Mouse (Mus musculus) heart, embryonic 13.5 days (tissue): Measurements from ENCODE around the gene Col1a2. TPM values are rescaled to one million over a fixed set of nuclear protein-coding genes. Genes with fewer than 3 reads are reported as not detected.

Experiments
- ATAC-seq: fragments of 200-750 bp; cut with Nextera tagmentation; 2 replicates; pipeline ENCODE4 v1.8.0; 2017; ENCODE audit warnings: moderate TSS enrichment; ENCODE audit not compliant: insufficient number of reproducible peaks, low FRiP score, low TSS enrichment; ENCODE audit errors: extremely low read depth
- H3K27ac ChIP-seq: fragments of 300-500 bp; sonication (generic); replicated peaks from 2 replicates; pipeline ENCODE4 v1.5.1; 2015; ENCODE audit warnings: moderate library complexity, mild to moderate bottlenecking, inconsistent platforms
- H3K27me3 ChIP-seq: fragments of 300-500 bp; sonication (generic); replicated peaks from 2 replicates; pipeline ENCODE4 v1.6.1; 2015; ENCODE audit warnings: mild to moderate bottlenecking, inconsistent platforms
- H3K36me3 ChIP-seq: fragments of 300-500 bp; sonication (generic); 2 replicates; pipeline ENCODE4 v1.6.1; 2015; ENCODE audit warnings: mild to moderate bottlenecking, inconsistent platforms
- H3K4me1 ChIP-seq: fragments of 300-500 bp; sonication (generic); 2 replicates; pipeline ENCODE4 v1.6.1; 2015; ENCODE audit warnings: inconsistent platforms
- H3K4me2 ChIP-seq: fragments of 300-500 bp; sonication (generic); 2 replicates; pipeline ENCODE4 v1.6.1; 2015; ENCODE audit warnings: inconsistent platforms, mild to moderate bottlenecking, moderate library complexity
- H3K4me3 ChIP-seq: fragments of 300-500 bp; sonication (generic); 2 replicates; pipeline ENCODE4 v1.5.1; 2015; ENCODE audit warnings: moderate library complexity, mild to moderate bottlenecking, inconsistent platforms
- H3K9ac ChIP-seq: fragments of 300-500 bp; sonication (generic); 2 replicates; pipeline ENCODE4 v1.6.1; 2015; ENCODE audit warnings: inconsistent platforms, mild to moderate bottlenecking, moderate library complexity
- H3K9me3 ChIP-seq: fragments of 300-500 bp; sonication (generic); 2 replicates; pipeline ENCODE4 v1.6.1; 2016; ENCODE audit warnings: inconsistent platforms
- WGBS: fragments of 180-500 bp; shearing (Covaris S2); methylation state at CpG from one replicate; pipeline ENCODE4 v1.1.7; 2015; ENCODE audit warnings: mixed read lengths; 5-methylcytosine and 5-hydroxymethylcytosine counted together
- polyA plus RNA-seq: library from polyadenylated mRNA; unstranded; fragments of >200 nt; fragmentation: Nextera tagmentation; extraction: Ambion mirVana; gene quantifications from 2 replicates; pipeline ENCODE4 v1.2.1, GENCODE M21; 2015

Gene Col1a2
- polyA plus RNA-seq, 1 experiment from 2014 or later, result 328 TPM

GRCm38 (mm10) chr6:4555366-4555765 lies 50.8 kb downstream of the Col1a2 start:
- Histone ChIP-seq H3K4me2 (no peak overlapping the region), H3K4me3 (no peak overlapping the region), H3K27ac (no peak overlapping the region), H3K9ac (no peak overlapping the region), H3K9me3 (no peaks in the 10 kb centered on the region), H3K4me1 (peaks cover 7% of the 10 kb centered on the region), H3K27me3 (no peaks in the 10 kb centered on the region), H3K36me3 (no peaks in the 10 kb centered on the region)
- ATAC-seq, result no peak
- WGBS, result 76% methylated on average over 6 of the region's 6 CpGs

- H3K27ac ChIP-seq, result no peak overlapping the region
- no peaks in the 10 kb centered on the region for H3K36me3 ChIP-seq
- no peaks in the 10 kb centered on the region for H3K9me3 ChIP-seq
- peaks cover 16% of the 10 kb centered on the region for H3K4me1 ChIP-seq
- WGBS, result 73% methylated on average over 8 of the region's 8 CpGs
- no peak overlapping the region for H3K4me2 ChIP-seq
- no peak overlapping the region for H3K4me3 ChIP-seq
- no peaks in the 10 kb centered on the region for H3K27me3 ChIP-seq
- no peak overlapping the region for H3K9ac ChIP-seq
- ATAC-seq, result no peak
These were observed 52.5 kb downstream of the Col1a2 start for GRCm38 (mm10) chr6:4557086-4557485.

- H3K9ac ChIP-seq, result no peak overlapping the region
- no peaks in the 10 kb centered on the region for H3K9me3 ChIP-seq
- ATAC-seq, result no peak
- no peak overlapping the region for H3K4me3 ChIP-seq
- H3K27me3 ChIP-seq, result no peaks in the 10 kb centered on the region
- H3K27ac ChIP-seq, result no peak overlapping the region
- WGBS, result 7% methylated on average over 7 of the region's 7 CpGs
- H3K4me2 ChIP-seq, result peak overlapping the region; percentile 52
- no peaks in the 10 kb centered on the region for H3K36me3 ChIP-seq
- H3K4me1 ChIP-seq, result peaks cover 19% of the 10 kb centered on the region
These were observed 53.1 kb downstream of the Col1a2 start for GRCm38 (mm10) chr6:4557678-4558077.

DNA sequence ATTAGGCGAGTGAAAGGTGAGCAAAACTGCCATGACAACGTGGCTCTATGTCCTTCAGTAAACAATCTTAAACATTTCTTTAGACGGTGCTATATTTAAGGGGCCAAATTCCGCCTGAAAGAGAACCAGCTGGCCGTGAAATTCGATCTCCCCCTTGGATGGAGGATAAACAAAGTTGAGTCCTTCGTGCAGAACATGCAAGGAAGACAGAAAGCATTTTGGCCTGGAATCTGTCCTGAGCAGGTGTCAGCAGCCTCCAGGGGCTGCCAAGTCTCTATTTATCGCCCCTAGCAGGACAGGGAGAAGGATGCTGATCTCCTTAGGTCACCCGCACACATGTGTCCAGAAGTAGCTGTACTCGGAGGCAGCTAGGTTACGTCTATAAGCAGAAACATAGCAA lies 56.5 kb downstream of the Col1a2 start:
- Histone ChIP-seq H3K36me3 (no peaks in the 10 kb centered on the region), H3K4me3 (no peak overlapping the region), H3K27me3 (no peaks in the 10 kb centered on the region), H3K9me3 (no peaks in the 10 kb centered on the region), H3K4me1 (peaks cover 19% of the 10 kb centered on the region), H3K27ac (peak overlapping the region; percentile 30; the same call in 1 of the 2 replicates), H3K9ac (peak overlapping the region; percentile 17; the same call in 1 of the 2 replicates), H3K4me2 (peak overlapping the region; percentile 43)
- no peak for ATAC-seq
- 14% methylated on average over 11 of the region's 11 CpGs for WGBS

GRCm38 (mm10) chr6:4561621-4562020 lies 57.0 kb downstream of the Col1a2 start:
- peak overlapping the region; percentile 43 for H3K4me2 ChIP-seq

GRCm38 (mm10) chr6:4562401-4562800 lies 57.8 kb downstream of the Col1a2 start:
- no peak for ATAC-seq
- peaks cover 19% of the 10 kb centered on the region for H3K4me1 ChIP-seq
- no peak overlapping the region for H3K4me3 ChIP-seq
- no peak overlapping the region for H3K9ac ChIP-seq
- 35% methylated on average over 1 of the region's 1 CpGs for WGBS
- no peak overlapping the region for H3K4me2 ChIP-seq
- no peaks in the 10 kb centered on the region for H3K27me3 ChIP-seq
- H3K9me3 ChIP-seq, result no peaks in the 10 kb centered on the region
- H3K27ac ChIP-seq, result no peak overlapping the region
- no peaks in the 10 kb centered on the region for H3K36me3 ChIP-seq

More at GRCm38 (mm10) chr6:4561621-4562020, 57.0 kb downstream of the Col1a2 start:
- Histone ChIP-seq H3K9ac (peak overlapping the region; percentile 17; the same call in 1 of the 2 replicates), H3K27ac (peak overlapping the region; percentile 30; the same call in 1 of the 2 replicates), H3K36me3 (no peaks in the 10 kb centered on the region), H3K27me3 (no peaks in the 10 kb centered on the region), H3K9me3 (no peaks in the 10 kb centered on the region), H3K4me3 (no peak overlapping the region), H3K4me1 (peaks cover 19% of the 10 kb centered on the region)
- no peak for ATAC-seq

DNA sequence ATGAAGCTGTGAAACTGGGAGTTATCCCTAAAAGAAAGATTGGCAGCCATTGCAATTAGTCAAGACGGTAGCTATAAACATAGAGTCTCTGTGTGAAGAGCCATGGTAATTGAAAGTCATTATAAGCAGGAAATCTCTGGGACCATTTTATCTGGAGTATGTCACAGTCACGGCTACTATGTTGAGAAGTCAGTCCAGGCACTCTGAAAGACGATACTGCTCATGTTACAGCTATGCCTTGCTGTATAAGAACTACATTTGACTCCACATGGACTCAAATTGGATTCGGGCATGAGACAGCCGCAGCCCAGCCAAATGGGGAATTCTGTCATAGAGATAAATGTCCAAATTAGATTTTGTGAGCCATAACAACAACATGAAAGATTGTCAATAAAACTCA lies 58.9 kb downstream of the Col1a2 start:
- no peak overlapping the region for H3K4me3 ChIP-seq
- no peak overlapping the region for H3K9ac ChIP-seq
- H3K9me3 ChIP-seq, result no peaks in the 10 kb centered on the region
- WGBS, result 41% methylated on average over 5 of the region's 5 CpGs
- H3K36me3 ChIP-seq, result no peaks in the 10 kb centered on the region
- no peak for ATAC-seq
- H3K4me2 ChIP-seq, result no peak overlapping the region
- no peak overlapping the region for H3K27ac ChIP-seq
- no peaks in the 10 kb centered on the region for H3K27me3 ChIP-seq
- peaks cover 13% of the 10 kb centered on the region for H3K4me1 ChIP-seq

DNA sequence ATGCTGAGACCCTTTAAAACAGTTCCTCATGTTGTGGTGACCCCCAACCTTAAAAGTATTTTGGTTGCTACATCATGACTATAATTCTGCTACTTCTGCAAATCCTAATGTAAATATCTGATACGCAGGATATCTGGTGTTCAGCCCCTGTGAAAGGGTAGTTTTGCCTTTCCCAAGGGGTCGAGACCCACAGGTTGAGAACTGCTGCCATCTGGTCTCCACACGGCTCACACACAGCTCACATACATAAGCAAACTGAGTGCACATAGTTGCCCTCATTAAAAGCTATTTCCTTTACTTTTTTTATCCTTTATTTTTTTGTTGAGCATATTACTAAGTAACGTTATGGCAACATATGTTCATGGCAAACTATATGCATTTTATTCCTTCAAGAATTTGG lies 65.8 kb downstream of the Col1a2 start:
- Histone ChIP-seq H3K36me3 (no peaks in the 10 kb centered on the region), H3K9me3 (no peaks in the 10 kb centered on the region), H3K4me3 (no peak overlapping the region), H3K27ac (no peak overlapping the region), H3K4me1 (no peaks in the 10 kb centered on the region), H3K27me3 (no peaks in the 10 kb centered on the region), H3K4me2 (no peak overlapping the region), H3K9ac (no peak overlapping the region)
- no peak for ATAC-seq
- WGBS, result 71% methylated on average over 4 of the region's 4 CpGs

GRCm38 (mm10) chr6:4577756-4578155 lies 73.1 kb downstream of the Col1a2 start:
- no peaks in the 10 kb centered on the region for H3K27me3 ChIP-seq
- no peak for ATAC-seq
- 71% methylated on average over 5 of the region's 5 CpGs for WGBS

GRCm38 (mm10) chr6:4578343-4578742 lies 73.7 kb downstream of the Col1a2 start:
- Histone ChIP-seq H3K36me3 (no peaks in the 10 kb centered on the region), H3K9ac (no peak overlapping the region), H3K4me1 (0 out of 2 replicates have a peak, but pooled peaks cover 8% of the 10 kb centered on the region), H3K4me2 (no peak overlapping the region), H3K4me3 (no peak overlapping the region), H3K9me3 (no peaks in the 10 kb centered on the region), H3K27ac (no peak overlapping the region), H3K27me3 (no peaks in the 10 kb centered on the region)
- ATAC-seq, result no peak
- WGBS, result 74% methylated on average over 6 of the region's 6 CpGs

More at GRCm38 (mm10) chr6:4577756-4578155, 73.1 kb downstream of the Col1a2 start:
- Histone ChIP-seq H3K27ac (no peak overlapping the region), H3K4me1 (0 out of 2 replicates have a peak, but pooled peaks cover 6% of the 10 kb centered on the region), H3K9me3 (no peaks in the 10 kb centered on the region), H3K4me2 (no peak overlapping the region), H3K9ac (no peak overlapping the region), H3K4me3 (no peak overlapping the region), H3K36me3 (no peaks in the 10 kb centered on the region)

GRCm38 (mm10) chr6:4579620-4580019 lies 75.0 kb downstream of the Col1a2 start:
- H3K36me3 ChIP-seq, result no peaks in the 10 kb centered on the region
- no peak overlapping the region for H3K9ac ChIP-seq
- no peak overlapping the region for H3K4me3 ChIP-seq
- ATAC-seq, result no peak
- 28% methylated on average over 5 of the region's 5 CpGs for WGBS
- no peak overlapping the region for H3K4me2 ChIP-seq
- H3K4me1 ChIP-seq, result 0 out of 2 replicates have a peak, but pooled peaks cover 10% of the 10 kb centered on the region
- no peaks in the 10 kb centered on the region for H3K27me3 ChIP-seq
- H3K9me3 ChIP-seq, result no peaks in the 10 kb centered on the region
- no peak overlapping the region for H3K27ac ChIP-seq

DNA sequence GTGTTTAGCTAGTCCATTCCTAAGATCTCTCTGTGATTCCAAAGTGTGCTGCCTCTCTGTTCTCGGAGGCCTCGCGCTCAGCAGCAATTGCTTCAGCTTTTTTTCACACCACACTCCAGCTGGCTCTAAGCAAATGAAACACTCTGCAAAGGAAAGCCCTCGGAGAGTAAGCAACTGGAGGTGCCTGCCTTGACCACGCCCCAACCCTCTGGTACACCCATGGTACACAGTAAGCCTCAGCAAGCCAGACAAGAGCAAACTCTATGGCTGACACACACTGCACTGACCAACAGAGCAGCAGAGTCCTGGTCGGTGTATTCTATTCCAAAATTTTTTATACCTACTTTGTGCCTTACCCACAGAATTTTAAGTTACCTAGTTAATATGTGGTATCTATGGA lies 78.9 kb downstream of the Col1a2 start:
- no peak for ATAC-seq
- 55% methylated on average over 6 of the region's 6 CpGs for WGBS
- no peak overlapping the region for H3K27ac ChIP-seq

More for the DNA sequence above, 78.9 kb downstream of the Col1a2 start:
- H3K9ac ChIP-seq, result no peak overlapping the region
- no peak overlapping the region for H3K4me2 ChIP-seq
- no peaks in the 10 kb centered on the region for H3K27me3 ChIP-seq
- H3K9me3 ChIP-seq, result no peaks in the 10 kb centered on the region
- H3K4me1 ChIP-seq, result 0 out of 2 replicates have a peak, but pooled peaks cover 10% of the 10 kb centered on the region
- no peak overlapping the region for H3K4me3 ChIP-seq
- no peaks in the 10 kb centered on the region for H3K36me3 ChIP-seq
